Mouse (Mus musculus) heart, adult 8-10 months (tissue): ENCODE data around the gene Afdn. TPM values are rescaled to one million over a fixed set of nuclear protein-coding genes. Genes with fewer than 3 reads are reported as not detected.

Experiments used
- DNase-seq: peaks from one replicate; pipeline ENCODE4 v3.0.0; 2022; ENCODE audit warnings: low spot score
- total RNA-seq, 4 experiments: library from RNA; stranded (reverse); gene quantifications; 2 replicates each; pipeline ENCODE4 v1.2.4; 2022

Gene Afdn
- 100 to 1,000 TPM in 1 of 4 experiments, 10 to 100 TPM in 3; 62.7 to 106 (median 77.6) TPM for total RNA-seq

DNA sequence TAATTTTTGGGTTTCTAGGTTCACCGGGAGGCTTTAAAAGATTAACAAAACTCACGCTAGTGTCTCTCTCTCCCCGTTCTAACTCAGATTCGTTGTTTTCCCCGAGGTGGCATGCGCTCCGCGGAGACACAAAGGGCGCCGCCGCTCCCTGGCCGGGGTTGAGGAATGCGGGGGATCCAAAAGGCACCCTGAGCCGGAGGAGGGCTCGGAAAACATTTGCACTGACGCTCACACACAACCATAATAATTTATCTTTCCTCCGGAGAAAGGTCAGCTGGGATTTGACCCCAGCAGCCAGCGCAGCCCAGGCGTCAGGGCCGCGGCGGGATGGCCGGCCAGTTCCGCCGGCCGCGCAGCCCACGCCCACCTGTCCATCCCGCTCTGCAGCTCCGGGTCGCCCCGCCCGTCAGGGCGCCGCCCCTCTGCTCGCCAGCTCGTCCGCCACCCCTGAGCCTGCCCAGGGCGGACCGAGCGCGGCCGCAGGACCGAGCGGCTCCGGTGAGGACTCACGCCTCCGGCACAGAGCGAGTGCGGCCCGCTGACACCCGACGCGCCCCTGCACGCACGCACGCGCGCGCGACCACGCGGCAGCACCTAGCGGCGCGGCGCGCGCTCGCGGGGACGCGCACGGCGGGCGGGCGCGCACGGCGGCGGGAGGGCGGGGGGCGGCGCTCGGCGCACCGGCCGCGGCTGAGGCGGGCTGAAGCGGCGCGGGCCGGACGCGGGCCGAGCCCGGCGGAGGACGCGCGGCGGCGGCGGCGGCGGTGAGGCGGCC, at the start of gene Afdn:
Gene Afdn, plus strand, starts transcription at position 687 of the 775 bp plus-strand sequence.
- DNase-seq: peak; percentile 64

DNA sequence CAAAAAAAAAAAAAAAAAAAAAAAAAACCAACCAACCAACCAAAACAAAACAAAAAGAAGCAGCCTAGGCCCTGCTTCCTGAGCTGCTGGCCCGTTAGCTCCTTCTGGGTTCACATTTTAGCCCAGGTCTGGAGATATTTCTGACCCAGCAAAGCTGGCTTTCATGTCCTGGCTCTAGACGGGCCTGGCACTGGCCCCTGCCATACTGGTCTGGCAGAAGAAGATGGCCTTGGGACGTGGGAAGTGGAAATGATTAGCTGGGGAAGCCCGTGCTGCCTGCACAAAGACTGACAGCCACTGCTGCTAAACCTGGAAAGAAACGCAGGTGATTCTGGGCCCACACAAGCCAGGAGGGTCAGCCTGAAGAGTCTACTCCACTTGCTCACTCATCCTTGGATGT, 49.2 kb upstream of the Afdn start:
- no peak for DNase-seq

DNA sequence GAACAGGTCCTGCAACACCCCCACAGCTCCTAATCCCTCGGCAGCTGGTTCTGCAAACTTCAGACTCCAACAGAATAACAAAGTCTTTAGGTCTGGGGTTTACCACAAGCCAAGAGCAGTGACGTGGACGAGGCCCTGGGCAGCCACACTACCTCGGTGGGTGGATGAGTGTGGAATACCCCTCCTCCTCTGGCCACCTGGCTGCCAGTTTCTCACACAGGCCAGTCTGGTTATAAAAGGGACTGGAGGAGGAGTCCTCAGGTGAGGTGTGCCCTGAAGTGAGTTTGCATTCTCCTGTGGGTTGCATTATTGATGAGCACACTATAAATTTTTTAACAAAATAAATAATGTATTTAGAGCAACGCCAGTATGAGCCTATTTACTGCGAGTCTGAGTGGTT, 48.2 kb upstream of the Afdn start:
- DNase-seq: no peak

DNA sequence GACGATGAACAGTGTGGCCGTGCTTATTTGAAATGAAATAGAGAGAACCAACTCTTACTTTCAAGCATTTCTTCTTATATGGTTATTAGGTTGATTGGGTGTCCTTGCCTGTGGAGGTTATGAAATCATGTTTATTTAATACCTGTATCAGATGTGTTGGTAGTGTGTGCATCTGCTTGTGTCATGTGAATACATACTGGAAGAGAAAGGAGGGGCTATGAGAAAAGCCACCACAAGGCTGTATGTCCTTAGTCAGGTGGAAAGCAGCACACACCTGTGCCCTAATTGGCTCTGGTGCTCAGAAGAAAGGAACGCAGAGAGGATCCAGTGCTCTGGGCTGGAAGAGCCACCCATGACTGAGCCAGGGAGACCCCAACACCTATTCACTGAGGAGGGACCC, 47.8 kb upstream of the Afdn start:
- DNase-seq: no peak

DNA sequence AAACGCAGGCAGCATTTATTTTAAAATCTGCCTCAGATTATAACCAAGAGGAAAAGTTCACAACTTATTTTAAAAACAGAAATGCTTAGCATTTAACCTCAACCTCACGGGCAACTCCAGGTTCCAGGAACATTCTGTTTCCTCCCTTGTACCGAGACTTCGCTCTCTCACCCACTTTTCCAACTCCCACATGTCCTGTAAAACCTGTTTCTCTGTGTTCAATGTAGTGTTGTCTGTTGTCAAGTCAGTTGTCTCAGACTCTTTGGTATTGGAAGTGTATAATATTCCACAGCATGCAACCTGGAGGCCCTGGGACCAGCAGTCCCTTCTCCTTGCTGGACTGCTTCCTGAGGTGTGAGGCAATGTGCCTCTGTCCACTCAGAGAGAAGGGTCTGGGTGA, 46.2 kb upstream of the Afdn start:
- no peak for DNase-seq

DNA sequence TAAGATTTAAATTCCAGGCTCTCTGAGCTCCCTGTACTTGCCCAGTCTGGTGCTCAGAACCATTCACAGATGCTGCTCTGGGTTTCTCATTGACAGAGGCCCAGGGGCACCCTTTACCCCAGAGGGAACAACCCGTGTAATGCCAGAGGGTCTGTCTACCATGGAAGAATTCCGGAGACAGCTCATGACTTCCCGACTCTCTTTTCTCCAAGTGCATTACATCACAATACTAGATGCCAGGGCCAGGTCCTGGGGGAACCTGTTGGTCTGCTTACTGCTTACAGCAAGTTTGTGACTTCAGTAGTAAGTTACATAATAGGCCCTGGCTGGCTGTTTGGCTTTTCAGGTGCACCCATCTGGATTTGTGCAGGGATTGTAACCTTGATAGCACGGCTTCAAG, 45.7 kb upstream of the Afdn start:
- no peak for DNase-seq

DNA sequence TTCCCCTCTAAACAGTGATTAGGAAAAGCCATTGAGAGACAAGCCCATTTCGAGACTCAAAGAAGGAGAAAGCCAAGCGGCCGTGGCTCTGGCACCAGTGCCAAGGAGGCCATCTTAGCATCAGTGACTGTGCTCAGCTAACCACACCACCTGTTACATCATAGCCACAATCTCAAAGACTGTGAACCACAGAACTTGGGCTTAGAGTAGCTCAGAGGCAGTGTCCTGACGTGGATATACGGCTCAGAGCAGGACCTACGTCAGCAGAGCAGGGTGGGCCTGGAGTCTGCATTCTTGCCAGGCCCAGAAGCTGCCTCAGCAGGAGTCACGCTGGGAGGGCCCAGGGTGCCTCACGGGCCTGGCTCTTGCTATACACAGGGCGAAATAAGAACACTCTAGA, 44.8 kb upstream of the Afdn start:
- no peak for DNase-seq

DNA sequence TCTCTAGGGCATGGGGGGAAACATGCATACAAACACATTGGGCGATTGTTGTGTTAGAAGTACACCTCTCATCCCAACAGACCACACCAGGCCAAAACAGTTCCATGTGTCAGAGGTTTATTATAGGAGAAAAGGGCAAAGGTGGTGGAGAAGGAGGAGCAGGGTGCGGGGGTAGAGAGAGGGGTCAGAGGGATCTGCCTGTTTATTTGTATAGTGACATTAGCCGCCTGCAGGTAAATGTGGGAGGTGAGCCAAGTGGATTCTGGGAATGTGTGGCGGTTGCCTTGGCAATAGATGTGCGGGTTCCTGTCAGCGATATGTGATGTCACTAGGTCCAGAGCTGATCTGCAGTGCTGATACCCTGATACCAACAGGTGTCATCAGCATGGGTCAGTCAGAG, 44.0 kb upstream of the Afdn start:
- no peak for DNase-seq

DNA sequence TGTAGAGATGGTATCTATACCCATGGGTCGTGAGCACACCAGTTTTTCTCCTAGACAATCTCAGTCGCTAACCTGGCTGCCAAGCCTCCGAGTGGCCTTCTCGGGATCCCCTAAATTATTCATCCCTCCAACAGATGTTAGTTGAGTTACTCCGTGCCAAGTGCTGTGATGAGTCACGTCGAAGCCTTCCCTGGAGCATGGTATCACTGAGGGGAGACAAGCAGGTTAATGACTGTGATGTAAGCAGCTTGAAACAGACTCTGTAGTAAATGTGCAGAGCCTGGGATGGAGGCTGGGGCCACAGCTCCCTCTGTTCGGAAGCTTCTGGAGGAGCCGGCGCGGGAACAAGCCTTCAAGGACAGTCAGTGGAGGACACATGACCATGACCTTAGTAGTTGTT, 42.9 kb upstream of the Afdn start:
- no peak for DNase-seq

DNA sequence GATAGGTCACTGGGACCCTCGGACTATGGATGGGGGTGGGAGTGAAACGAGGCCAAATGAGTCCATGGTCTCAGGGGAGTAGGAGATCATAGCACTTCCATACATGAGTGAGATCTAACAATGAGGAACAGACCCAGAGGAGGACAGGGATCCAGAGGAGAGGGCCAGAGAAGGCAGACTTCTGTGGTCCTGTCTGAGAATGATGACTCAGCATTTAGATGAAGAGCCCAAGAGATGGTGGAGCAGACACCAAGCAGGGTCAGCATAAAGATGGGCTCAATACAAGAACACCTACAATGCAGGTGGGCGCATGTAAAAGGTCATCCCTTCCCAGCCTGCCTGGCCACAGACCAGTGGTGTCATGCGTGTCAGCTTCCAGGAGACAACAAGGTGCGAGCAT, 40.2 kb upstream of the Afdn start:
- no peak for DNase-seq

DNA sequence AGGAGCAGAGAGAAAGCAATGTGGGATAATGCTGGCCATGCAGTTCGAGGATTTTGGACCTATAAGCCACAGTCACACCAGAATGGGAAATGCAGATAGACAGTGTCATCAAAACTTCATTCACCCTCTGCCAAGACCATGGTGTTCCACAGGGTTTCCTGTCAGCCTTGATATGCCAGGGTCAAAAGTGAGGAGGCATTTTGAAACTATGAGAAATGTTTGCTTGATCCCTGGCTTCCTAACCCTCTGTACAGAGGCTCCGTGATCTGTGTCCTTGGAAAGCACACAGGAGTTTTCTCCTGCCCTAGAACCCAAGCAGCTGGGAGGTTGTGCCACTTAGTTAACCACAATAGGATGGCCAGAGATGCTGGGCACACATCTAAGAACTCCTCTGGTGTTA, 39.0 kb upstream of the Afdn start:
- no peak for DNase-seq

DNA sequence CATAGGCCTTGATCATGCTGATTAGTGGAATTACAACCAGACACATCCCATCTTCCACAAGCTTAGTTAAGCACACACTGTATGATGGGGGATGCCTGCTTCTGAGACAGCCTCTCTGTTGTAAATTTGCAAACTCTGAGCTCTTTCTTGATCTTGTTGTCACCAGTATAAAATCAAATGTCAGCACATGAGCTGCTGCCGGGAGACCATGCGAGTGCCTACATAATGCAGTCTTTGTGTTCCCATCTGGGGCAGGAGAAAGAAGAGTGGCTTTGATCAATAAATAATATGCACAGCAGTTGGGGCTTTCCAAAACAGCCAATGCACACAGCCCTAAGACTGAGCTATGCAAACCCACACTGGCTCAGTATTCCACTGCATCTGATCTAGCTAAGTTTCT, 37.9 kb upstream of the Afdn start:
- DNase-seq: no peak

DNA sequence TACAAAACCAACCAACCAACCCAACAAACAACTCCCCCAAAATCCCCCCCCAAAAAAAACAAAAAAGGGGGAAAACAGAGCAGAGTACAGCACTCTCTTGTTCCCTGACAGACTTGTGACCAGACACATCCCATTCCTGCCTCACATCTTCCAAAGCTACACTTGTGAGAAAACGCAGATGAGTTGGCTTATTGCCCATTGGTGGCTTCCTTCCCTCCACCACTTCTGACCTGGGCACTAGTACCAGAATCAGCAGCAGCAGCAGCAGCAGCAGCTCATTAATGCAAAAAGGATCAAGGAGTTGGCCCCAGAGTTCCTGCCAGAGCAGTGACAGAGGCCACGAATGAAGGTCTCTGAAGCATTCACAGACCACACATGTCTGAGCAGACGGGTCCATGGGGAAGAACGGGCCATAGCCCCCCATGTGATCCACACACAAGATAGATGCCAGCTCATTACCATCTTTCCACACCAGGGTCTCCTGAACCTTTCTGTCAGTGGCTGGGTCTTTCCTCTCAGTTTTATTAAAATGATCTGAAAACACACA, 35.3 kb upstream of the Afdn start:
- DNase-seq: no peak

DNA sequence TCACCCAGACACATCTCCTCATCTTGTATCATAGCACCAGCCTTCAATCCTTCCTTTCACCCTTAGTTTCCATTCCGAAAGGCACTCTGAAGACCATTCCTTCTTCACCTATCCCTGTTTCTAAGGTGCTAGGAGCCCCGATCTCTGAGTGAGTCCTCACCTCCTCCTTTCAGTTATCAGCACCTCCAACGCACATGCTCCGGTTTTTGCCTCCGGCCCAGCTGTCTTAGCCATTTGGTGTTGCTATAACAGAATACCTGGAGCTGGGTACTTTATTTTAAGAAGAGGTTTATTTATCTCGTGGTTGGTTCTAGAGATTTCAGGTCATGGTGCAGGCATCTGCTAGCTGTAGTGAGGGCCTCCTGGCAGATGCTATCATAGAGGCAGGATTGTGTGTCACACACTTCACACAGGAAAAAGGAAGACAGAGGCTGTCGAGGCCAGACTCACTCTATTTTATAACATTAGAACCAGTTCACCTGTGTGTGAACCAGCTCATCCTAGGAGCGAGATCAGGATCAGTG, 33.4 kb upstream of the Afdn start:
- DNase-seq: no peak

DNA sequence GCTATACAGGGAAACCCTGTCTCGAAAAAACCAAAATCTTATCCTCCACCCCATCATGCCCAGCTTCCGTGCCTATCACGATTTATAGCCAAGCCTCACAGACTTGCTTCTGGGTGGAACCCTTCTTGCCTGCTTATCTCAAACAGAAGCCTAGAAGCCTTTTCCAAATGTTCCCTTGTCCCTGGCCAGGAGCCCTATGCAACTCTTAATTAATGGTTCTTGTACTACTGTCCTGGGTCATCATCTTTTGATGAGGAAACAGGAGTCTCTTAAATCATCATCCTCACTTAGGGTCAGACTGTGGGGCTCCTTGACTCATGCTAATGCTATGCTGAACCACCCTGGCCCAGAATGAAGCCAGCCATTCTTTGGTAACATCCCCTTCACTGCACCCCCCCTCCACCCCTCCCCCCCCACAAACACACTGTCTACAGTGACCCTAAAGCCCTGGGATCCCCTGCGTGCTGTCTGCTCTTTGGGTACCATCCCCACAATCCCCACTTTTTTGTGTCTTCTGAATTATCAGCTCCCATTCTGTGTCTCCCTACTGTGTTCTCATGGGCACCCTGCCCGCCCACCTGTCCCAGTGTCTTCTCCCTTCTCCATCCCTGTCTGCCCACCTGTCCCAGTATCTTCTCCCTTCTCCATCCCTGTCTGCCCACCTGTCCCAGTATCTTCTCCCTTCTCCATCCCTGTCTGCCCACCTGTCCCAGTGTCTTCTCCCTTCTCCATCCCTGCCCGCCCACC, 29.2 kb upstream of the Afdn start:
- no peak for DNase-seq

DNA sequence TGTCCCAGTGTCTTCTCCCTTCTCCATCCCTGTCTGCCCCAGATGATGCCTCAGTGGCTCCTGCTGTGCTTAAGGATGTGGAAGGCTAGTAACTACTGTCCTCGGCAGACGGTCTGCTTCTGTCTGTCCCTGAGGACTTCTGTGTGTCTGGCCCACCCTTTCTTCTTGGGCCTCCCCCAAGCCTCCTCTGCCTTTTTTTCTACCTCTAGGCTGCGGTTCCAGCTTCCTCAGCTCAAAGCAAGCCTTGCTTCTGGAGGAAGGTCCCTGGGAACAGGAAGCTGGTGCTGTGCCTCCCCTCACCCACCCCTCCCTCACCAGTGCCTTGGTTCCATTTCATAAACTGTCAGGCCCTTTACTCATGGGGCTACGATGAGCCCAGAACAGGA, 28.6 kb upstream of the Afdn start:
- no peak for DNase-seq

DNA sequence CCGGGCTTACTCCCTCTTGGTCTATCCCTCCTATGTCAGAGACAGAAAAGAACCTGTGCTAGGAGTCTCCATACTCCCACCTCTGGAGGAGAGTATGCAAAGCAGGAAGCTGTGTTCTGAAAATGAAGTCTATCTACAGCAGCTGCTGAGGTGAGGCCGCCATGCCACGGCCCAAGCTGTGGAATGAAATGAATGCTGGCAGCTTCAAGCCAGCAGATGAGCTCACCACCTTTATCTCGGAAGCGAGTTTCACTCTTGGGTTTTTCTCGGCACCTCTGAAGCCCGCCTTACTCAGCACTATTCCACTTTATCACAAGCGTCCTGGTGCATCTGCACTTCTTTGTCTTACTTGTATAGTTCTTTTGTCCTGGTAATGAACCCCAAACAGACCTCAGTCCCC, 27.7 kb upstream of the Afdn start:
- no peak for DNase-seq

DNA sequence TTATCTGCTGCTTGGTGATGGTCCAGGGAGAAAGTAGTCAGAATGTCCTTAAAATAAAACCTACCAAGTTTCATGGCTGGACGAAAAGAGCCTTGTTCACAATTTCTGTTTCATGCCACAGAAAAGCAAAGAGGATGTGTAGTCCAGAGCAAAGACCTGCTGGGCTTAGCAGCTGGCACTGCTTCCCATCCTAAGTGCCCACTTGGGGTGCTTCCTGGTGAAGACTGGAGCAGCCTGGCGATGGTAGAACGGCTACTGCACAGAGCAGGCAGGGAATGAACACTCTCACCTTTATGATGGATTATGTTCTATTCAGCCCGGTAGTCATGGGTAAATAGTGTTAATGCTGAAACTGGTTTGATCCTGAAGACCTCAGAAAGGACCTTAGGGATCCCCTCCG, 26.4 kb upstream of the Afdn start:
- no peak for DNase-seq

DNA sequence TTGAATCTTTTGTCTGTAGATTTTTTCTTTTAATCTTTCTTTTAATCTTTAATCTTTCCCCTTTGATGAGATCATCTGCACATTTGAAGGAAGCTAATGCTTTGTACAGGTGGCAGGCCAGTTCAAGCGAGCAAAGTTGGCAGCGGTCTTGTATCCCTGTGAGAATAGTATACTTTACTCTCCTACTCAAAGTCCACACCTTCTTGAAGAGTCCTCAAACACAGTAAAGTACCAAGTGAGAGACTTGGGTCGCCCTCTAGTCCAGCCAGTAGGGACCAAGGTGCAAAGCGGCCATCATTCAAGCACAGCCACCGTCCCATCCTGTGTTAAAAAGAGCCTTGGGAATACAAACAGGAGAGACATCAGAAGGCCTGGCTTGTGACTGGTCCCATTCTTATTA, 25.3 kb upstream of the Afdn start:
- DNase-seq: no peak

DNA sequence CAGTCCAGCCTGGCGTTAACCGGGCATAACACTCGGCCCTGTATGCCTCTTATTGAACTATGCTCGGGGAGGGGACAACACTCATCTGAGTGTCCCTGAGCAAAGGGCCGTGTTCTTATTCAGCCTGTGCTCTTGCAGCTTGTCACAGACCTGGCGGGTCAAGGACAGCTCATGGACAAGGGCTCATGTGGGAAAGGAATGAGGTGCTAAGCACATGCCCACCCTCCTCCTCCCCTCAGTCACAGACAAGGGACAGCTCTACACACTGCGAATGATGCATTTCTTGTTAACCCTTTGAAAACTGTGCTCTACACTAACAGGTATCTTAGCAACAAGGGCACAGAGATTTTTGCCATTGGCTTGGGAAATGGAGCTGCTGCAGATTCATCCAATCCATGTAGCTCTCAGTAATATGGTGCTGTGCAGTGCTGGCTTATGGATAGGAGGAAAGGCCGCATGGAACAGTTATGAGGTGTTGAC, 24.5 kb upstream of the Afdn start:
- no peak for DNase-seq

DNA sequence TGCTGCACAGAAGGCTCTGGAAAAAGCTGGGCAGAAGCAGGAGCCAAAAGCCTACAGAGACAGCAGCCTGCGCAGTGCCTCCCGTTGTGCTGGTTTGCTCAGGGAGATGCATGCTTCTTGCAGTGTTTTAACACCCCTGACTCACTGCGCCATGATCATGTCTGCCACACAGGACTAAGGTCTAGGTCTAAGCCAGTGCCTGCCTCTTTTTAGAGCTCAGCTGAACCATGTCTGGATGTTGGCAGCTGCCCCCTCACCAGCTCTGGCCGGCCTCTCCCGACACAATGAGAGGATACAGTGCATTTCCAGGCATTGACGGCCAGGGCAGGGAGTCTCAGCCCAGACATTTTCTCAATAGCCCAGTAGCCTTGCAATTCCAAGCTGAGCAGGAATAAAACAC, 23.0 kb upstream of the Afdn start:
- DNase-seq: no peak

DNA sequence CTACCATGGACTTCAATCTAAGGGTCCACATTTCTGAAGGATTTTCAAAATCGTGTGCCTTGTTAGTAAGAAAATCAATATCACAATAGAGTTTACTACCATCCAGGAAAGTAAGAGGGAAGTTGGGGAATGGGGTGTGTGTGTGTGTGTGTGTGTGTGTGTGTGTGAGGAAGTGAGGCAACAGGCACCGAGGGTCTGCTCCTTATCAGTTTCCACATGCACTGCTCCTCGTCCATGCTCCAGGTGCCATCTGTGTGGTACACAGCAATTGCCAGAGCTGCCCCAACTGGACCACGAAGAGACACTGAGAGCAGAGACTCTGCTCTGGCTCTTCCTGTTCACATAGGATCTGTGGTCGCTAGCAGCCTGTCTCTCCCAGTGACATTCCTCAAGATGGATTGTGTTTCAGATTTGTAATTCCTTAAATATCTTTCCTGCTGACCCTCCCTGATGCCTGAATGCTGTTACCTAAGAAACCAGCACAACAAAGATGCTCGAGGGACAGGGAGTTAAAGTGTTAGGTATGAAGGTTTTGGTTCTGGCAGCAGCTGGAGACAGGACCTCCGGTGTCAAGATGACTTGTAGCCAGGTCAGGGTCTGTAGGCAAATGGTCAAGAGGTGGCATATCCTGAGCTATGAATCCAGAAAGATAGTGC, 22.1 kb upstream of the Afdn start:
- DNase-seq: no peak
